8 mouse cellular contexts compared by ENCODE assay signal in the genomic region with DNA sequence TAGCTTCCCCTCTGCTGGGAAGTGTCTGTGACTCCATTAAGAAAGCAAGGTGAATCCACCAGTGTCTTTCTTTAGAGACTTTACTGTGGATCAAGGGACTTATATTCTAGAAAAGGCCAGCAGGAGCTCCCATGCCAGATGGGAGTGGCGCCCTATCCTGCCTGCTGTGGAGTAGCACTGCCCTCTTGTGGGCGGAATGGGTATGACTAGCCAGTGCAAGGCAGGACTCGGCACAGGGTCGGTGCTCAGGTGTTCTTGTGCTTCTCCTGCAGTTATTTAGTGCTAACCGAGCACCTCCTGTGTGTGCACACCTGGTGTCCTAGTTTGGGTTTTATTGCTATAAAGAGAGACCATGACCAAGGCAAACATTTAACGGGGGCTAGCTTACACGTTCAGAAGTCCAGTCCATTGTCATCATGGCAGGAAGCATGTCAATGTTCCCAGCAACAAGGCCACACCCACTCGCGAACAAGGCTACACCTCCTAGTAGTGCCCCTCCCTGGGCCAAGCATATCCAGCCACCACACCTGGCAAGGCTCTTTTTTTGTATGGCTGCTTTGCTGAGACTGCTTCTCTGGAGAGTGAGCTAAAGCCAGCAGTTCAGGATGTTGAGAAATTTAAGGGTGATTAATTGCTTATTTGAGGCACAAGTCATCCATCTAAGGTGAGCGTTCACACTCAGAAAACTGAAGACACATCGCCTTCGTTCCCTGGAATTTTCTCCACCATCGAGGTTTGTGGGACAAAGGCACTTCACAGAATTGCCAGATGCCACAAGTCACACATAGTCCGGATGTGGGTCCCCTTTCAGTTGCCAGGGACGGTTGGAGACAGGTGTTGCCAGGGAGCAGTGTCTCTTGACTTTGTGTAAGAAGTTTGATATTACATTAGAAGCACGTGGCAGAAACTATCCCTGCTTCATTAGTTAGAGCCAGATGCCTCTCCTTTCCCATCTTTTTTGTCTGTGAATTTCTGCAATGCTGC. TPM values are rescaled to one million over a fixed set of nuclear protein-coding genes. Genes with fewer than 3 reads are reported as not detected.
DNase-seq lines count a peak whose midpoint lies in the region; ATAC-seq lines count a peak whose summit lies in the region.

No protein-coding gene starts in this region.

- intact Hi-C loops in gastrocnemius, postnatal 14 days (cut with DNase I; ENCODE audit: low total_unique reads), result loop anchor here (2.0 kb wide), 2 partner anchors 242 to 408 kb away; partner anchors contain the start of gene Tmprss5

- ATAC-seq in activated CD4-positive, CD25-positive, alpha-beta regulatory T cell, adult 4 months, result peak; percentile 61
- ATAC-seq in inflammation-experienced regulatory T-cells, adult 6 months, result peak; percentile 14
- ATAC-seq in megakaryocyte-erythroid progenitor cell, adult 5-6 weeks (replicated peaks; ENCODE audit: low FRiP score, low TSS enrichment, poor library complexity, severe bottlenecking), result peak; percentile 80

- peak; percentile 88 for DNase-seq in embryo, embryonic 10 days (ENCODE audit: low spot score)
- peak; percentile 82 for DNase-seq in gastrocnemius, postnatal 14 days
- DNase-seq in left cerebral cortex, adult 8-10 months (ENCODE audit: low spot score in 2 of 2), result peak; percentile 50 to 90
- DNase-seq in right cerebral cortex, postnatal 10 days (ENCODE audit: low spot score in 2 of 2), result peak; percentile 79 to 90
- peak; percentile 92 for DNase-seq in urinary bladder, postnatal 25 days (ENCODE audit: low spot score)

RNA-seq across cellular contexts. Expression of gene Ttc12, which starts 3.2 kb away (rescaled TPM):
- not detected for polyA plus RNA-seq in activated CD4-positive, CD25-positive, alpha-beta regulatory T cell, adult 4 months (2017; shearing (Covaris generic))
- total RNA-seq in gastrocnemius, postnatal 14 days (2021), result 1 to 10 TPM in 1 of 2 experiments, under 1 TPM in 1; 0.86 to 1.2 TPM
- not detected for polyA plus RNA-seq in inflammation-experienced regulatory T-cells, adult 6 months (2017; shearing (Covaris generic))
- 1 to 10 TPM; 1.3 to 2.8 (median 2.0) TPM for total RNA-seq in left cerebral cortex, adult 8-10 months (2022)
- total RNA-seq in megakaryocyte-erythroid progenitor cell, adult 5-6 weeks (2014; fragmentation: Nextera tagmentation), result 0.52 and 1.4 TPM in 2 replicates
- total RNA-seq in megakaryocyte-erythroid progenitor cell, adult 5-6 weeks (2017), result 0.42 and 0.85 TPM in 2 replicates

Comparison
In these comparisons a context has a peak if more than half of its experiments do, and no peak if none do; other contexts are left out.
1. Peak in every context shown above with its lines: DNase-seq and ATAC-seq.
2. ATAC-seq: peak in every context shown above with its lines; median percentile 80 in megakaryocyte-erythroid progenitor cell, adult 5-6 weeks; 61 in activated CD4-positive, CD25-positive, alpha-beta regulatory T cell, adult 4 months; 14 in inflammation-experienced regulatory T-cells, adult 6 months.